Mouse (Mus musculus) E14TG2a.4 (cell line): ENCODE measurements around the gene Lurap1l.
A peak's percentile ranks its signal among the peaks of the same experiment; 100 is the strongest.

Experiments used
- H3K27me3 ChIP-seq: 2 replicates; pipeline ENCODE4 v1.6.1; 2014; ENCODE audit warnings: low read length, control low read depth; ENCODE audit not compliant: insufficient read depth
- H3K36me3 ChIP-seq: 2 replicates; pipeline ENCODE4 v1.6.1; 2014; ENCODE audit warnings: low read length, control low read depth; ENCODE audit not compliant: insufficient read depth
- H3K4me1 ChIP-seq: replicated peaks from 2 replicates; pipeline ENCODE4 v1.6.1; 2014; ENCODE audit warnings: low read depth, low read length, control low read depth
- H3K4me3 ChIP-seq: replicated peaks from 2 replicates; pipeline ENCODE4 v1.5.1; 2014; ENCODE audit warnings: mild to moderate bottlenecking, low read length
- H3K9me3 ChIP-seq: 2 replicates; pipeline ENCODE4 v1.6.1; 2014; ENCODE audit warnings: low read length, control low read depth
- CTCF ChIP-seq: conservative IDR thresholded peaks from 2 replicates; pipeline ENCODE4 v1.5.1; 2014; ENCODE audit warnings: low read length
- NANOG ChIP-seq: IDR thresholded peaks from 2 replicates; pipeline ENCODE4 v1.6.1; 2014; ENCODE audit warnings: borderline replicate concordance, low read length, mixed read lengths
- POU5F1 ChIP-seq: IDR thresholded peaks from 2 replicates; pipeline ENCODE4 v1.6.1; 2014; ENCODE audit warnings: low read length, borderline replicate concordance

The Lurap1l gene

DNA sequence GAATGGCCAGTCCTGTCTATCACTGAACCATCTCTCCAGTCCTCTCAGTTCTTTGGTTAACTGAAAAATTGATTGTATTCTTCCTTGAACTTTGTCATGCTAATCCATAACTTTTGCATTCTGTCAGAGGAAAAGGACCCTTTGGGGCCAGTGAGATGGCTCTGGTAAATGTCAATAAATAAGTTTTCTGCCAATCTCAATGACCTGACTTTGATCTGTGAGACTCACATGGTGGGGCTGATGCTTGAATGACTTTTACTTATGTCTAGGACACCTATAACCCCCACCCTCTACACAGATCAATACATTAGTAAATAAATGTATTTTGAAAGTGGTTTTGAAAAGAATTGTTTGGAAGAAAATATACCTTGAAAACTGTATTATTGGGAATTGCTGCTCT is 38.7 kb downstream of the Lurap1l start:
- no peaks in the 10 kb centered on the region for H3K27me3 ChIP-seq
- no peak overlapping the region for H3K4me3 ChIP-seq
- no peaks in the 10 kb centered on the region for H3K4me1 ChIP-seq
- H3K9me3 ChIP-seq, result no peaks in the 10 kb centered on the region
- H3K36me3 ChIP-seq, result no peaks in the 10 kb centered on the region
- no peak for TF ChIP-seq POU5F1
- no peak for TF ChIP-seq CTCF
- no peak for TF ChIP-seq NANOG

DNA sequence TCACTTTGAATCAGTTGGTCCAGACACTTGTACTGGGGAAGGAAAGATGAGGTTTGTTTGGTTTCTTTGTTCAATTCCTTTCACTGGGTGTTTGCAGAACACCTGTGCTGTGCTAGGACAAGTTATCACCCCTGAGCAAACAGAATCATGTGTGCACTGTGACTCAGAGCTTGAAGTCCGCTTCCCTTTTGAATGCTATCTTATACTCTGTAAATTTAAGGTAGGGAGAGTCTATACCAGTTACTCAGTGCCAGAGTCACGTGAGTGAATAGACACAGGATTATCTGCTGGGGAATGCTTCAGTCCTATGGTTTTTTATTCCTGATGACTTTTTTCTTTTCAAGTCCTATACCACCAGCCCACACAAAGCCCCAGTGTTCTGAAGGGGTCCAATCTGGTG is 39.3 kb downstream of the Lurap1l start:
- Histone ChIP-seq H3K4me3 (no peak overlapping the region), H3K4me1 (no peaks in the 10 kb centered on the region), H3K27me3 (no peaks in the 10 kb centered on the region), H3K9me3 (no peaks in the 10 kb centered on the region), H3K36me3 (no peaks in the 10 kb centered on the region)
- TF ChIP-seq NANOG, result no peak
- no peak for TF ChIP-seq CTCF
- TF ChIP-seq POU5F1, result no peak

- Histone ChIP-seq H3K27me3 (no peaks in the 10 kb centered on the region), H3K4me1 (no peaks in the 10 kb centered on the region), H3K36me3 (no peaks in the 10 kb centered on the region), H3K4me3 (no peak overlapping the region), H3K9me3 (no peaks in the 10 kb centered on the region)
- TF ChIP-seq POU5F1, result no peak
- TF ChIP-seq CTCF, result no peak
- no peak for TF ChIP-seq NANOG
These were observed 39.9 kb downstream of the Lurap1l start for GRCm38 (mm10) chr4:80950280-80950781.

DNA sequence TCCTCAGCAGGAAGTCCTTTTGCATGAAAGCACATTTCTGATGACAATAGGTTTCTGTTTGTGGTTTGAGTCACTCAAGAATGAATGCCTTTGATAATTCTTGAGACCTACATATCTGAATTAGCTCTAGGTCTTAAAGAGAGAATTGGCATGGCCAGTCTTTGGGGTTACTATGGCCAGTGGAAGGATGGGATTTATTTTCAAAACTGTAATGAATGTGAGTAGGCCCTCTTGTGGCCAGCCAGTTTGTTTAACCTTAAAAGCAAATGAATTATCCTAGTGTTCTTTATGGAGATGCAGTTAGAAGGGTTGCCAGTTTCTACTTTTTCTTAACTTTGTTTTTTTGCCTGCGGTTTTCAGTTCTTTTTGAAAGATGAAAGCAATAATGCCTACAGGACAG is 42.2 kb downstream of the Lurap1l start:
- Histone ChIP-seq H3K4me3 (no peak overlapping the region), H3K27me3 (no peaks in the 10 kb centered on the region), H3K36me3 (no peaks in the 10 kb centered on the region), H3K4me1 (no peaks in the 10 kb centered on the region), H3K9me3 (no peaks in the 10 kb centered on the region)
- no peak for TF ChIP-seq POU5F1
- TF ChIP-seq NANOG, result no peak
- no peak for TF ChIP-seq CTCF

DNA sequence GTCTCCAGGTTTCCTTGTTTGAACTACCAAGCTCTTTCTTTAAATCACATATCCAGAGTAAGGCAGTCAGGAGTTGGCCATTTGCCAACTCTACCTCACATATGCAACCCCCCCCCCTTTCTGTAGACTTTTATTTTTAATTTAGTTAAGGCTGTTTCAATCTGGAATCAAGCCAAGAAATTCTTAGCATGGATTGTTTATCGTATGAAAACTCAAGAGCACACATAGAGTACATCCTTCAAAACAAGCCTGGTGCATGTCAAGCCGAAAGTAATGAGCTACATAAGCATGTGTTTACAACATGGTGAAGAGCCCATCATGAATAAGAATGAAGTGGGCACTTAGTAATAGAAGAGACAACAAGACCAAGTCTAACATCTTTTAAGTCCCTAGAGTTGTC is 45.5 kb downstream of the Lurap1l start:
- no peaks in the 10 kb centered on the region for H3K36me3 ChIP-seq
- H3K4me3 ChIP-seq, result no peak overlapping the region
- H3K9me3 ChIP-seq, result no peaks in the 10 kb centered on the region
- H3K27me3 ChIP-seq, result no peaks in the 10 kb centered on the region
- TF ChIP-seq CTCF (no peak), NANOG (no peak), POU5F1 (no peak)
- no peaks in the 10 kb centered on the region for H3K4me1 ChIP-seq

- TF ChIP-seq NANOG (no peak), POU5F1 (no peak), CTCF (no peak)
- H3K4me1 ChIP-seq, result peaks cover 4% of the 10 kb centered on the region; the same call in 1 of the 2 replicates
- peaks cover 11% of the 10 kb centered on the region for H3K9me3 ChIP-seq
- 0 out of 2 replicates have a peak, but pooled peaks cover 5% of the 10 kb centered on the region for H3K27me3 ChIP-seq
- peak overlapping the region; percentile 50 for H3K4me3 ChIP-seq
- H3K36me3 ChIP-seq, result no peaks in the 10 kb centered on the region
These were observed 57.1 kb downstream of the Lurap1l start for GRCm38 (mm10) chr4:80967526-80967925.

GRCm38 (mm10) chr4:80971846-80972245 is 61.4 kb downstream of the Lurap1l start:
- TF ChIP-seq POU5F1 (no peak), CTCF (no peak), NANOG (no peak)
- Histone ChIP-seq H3K27me3 (0 out of 2 replicates have a peak, but pooled peaks cover 5% of the 10 kb centered on the region), H3K36me3 (no peaks in the 10 kb centered on the region), H3K9me3 (peaks cover 11% of the 10 kb centered on the region), H3K4me1 (peaks cover 4% of the 10 kb centered on the region; the same call in 1 of the 2 replicates), H3K4me3 (no peak overlapping the region)

- TF ChIP-seq POU5F1 (no peak), NANOG (no peak), CTCF (no peak)
- no peaks in the 10 kb centered on the region for H3K9me3 ChIP-seq
- no peaks in the 10 kb centered on the region for H3K36me3 ChIP-seq
- H3K27me3 ChIP-seq, result no peaks in the 10 kb centered on the region
- peaks cover 4% of the 10 kb centered on the region; the same call in 1 of the 2 replicates for H3K4me1 ChIP-seq
- H3K4me3 ChIP-seq, result no peak overlapping the region
These were observed 63.5 kb downstream of the Lurap1l start for GRCm38 (mm10) chr4:80973896-80974295.

DNA sequence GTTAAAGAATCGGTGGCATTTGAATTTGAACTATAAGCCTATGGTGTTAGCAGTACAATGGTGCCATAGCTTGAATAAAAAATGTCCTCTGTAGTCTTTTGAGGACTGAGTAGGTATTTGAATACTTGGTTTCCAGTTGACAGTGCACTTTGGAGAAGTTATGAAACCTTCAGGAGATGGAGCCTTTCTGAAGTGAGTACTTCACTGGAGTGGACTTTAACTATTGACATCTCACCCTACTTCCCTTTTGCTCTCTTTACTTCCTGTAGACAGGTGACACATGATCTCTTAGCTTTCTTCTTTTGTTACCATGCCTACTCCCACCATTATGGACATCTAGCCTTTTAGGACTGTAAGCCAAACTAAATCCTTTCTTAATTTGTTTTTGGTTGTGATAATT is 80.4 kb downstream of the Lurap1l start:
- Histone ChIP-seq H3K36me3 (no peaks in the 10 kb centered on the region), H3K9me3 (no peaks in the 10 kb centered on the region), H3K4me1 (no peaks in the 10 kb centered on the region), H3K27me3 (no peaks in the 10 kb centered on the region), H3K4me3 (no peak overlapping the region)
- TF ChIP-seq NANOG (no peak), CTCF (no peak), POU5F1 (no peak)
